Mouse (Mus musculus): ENCODE measurements around the gene Tex33.

DNA sequence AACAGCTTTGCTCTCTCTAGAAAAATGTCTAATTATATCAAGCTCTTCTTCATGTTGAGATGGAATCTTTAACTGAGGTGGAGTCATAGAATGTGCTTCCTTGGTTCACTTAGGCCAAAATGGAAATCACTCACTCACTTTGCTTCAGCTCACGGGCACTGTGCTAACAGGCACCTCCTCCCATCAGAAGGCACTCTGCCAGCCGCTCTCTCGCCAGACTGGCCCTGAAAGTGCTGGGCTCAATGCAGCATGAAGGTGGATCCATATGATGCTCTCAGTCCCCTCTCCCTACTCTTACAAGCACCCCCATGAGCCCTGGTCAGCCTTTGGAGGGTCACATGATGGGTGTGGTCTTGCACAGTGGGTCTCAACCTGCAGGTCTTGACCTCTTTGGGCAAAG, 21.5 kb downstream of the Tex33 start:
- TF ChIP-seq CTCF (IDR thresholded peaks at IDR 0.05; ENCODE audit: borderline replicate concordance, extremely low read depth, insufficient read depth, insufficient read length): no peak
- no peak for TF ChIP-seq POLR2A (IDR thresholded peaks at IDR 0.05; ENCODE audit: borderline replicate concordance, extremely low read depth, insufficient read depth, insufficient read length, poor library complexity, severe bottlenecking)
